Mouse (Mus musculus) spleen, adult 2 months (tissue): ENCODE data around the gene Ficd.

Source experiments
- CTCF ChIP-seq: fragments of 200-500 bp; IDR thresholded peaks from 2 replicates; pipeline ENCODE4 v1.5.1; 2011; ENCODE audit warnings: mild to moderate bottlenecking, inconsistent platforms; ENCODE audit not compliant: insufficient read depth, insufficient read length, insufficient replicate concordance; ENCODE audit errors: extremely low read depth
- POLR2A ChIP-seq: fragments of 200-500 bp; IDR thresholded peaks from 2 replicates; pipeline ENCODE4 v1.6.1; 2011; ENCODE audit warnings: low read depth, low read length, inconsistent platforms

DNA sequence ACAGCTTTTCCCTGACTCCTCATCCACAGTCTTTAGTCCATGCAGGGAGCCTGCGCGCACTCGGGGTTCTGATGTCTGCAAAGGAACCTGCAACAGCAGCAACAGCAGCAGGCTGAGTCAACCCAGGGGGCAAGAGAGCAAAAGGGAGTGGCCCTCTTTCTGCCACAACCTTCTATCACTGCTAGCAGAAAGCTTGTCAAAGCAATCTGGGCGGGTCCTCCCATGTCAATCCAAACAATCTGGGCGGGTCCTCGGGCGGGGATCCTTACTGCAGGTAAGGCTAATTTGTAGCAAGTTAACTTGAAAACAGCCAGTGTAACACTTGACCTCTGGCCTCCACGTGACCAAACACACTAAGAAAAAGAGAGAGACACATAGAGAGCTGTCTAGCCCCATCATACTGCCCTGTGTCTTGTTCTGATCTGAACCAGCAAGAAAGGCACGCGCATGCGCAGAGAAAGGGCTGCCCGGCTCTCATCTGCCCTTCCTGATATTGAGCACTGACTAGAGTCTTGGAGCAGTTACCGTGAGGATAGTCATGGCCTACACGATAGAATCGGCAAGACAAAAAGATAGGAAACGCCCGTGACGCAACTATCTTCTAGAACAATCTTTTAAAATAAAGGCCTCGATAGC, 35.1 kb upstream of the Ficd start:
- no peak for TF ChIP-seq CTCF
- TF ChIP-seq POLR2A: no peak
